Mouse (Mus musculus) mouse trophoblast stem cell (cell line): ENCODE data around the gene Polr1c.

Experiments
- in situ Hi-C, 2 experiments: fragments of 300-500 bp; cut with MseI, MboI; formaldehyde crosslinking; loops; 2 replicates in 1 of 2; 3 replicates in 1 of 2; pipeline ENCODE4 v1.15.1; 2025

Gene Polr1c

DNA sequence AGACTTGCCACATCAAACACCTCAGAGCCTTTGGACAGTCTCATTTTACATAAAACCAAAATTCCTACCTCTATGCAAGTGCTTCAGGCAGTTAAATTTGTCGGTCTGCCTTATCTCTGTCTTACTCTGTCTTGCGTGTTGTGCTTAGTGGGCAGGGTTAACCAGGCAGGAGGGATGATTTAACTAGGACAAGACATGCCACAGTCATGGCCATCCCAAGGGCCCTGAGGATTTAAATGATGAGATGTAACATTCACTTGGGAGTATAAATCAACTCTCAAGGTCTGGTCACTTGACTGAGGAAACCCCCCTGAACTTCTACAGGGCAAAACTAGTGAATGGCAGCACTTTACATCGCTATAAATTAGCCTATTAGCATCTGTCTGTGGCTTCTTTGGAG is 26.3 kb downstream of the Polr1c start:
- in situ Hi-C loops = no loop called here

DNA sequence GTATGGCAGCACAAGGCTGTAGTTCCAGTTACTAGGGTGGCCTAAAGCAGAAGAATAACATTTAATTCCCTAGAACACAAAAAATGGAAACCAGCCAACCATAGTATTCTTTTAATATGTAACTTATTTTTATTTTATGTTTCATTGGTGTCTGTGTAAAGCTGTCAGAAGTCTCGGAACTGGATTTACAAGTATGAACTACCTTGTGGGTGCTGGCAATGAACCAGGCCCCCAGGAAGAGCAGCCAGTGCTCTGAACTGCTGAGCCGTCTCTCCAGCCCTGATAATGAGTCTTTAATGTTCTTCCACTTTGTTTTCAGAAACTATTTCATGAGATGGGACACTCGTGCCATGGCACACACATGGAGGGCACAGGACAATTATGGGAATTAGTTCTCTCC is 37.3 kb downstream of the Polr1c start:
- in situ Hi-C loops = no loop called here

DNA sequence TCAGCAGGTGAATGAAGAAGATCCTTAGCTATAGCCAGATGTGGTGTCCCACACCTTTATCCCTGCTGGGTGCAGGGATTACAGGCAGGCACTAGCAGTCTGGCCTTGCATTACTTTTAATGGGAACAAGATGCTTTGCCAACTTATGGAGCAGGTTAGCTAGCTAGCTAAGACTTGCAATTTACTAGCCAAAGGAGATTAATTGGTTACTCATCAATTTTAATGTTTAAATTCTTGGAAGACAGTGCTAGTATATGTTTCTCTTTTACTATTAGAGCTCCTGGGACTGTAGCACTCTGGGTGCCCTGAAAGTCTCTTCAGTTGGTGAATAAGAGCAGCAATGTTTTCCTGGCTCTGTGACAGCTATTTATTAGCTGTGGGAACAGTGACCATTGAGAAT is 41.2 kb downstream of the Polr1c start:
- in situ Hi-C loops = no loop called here

DNA sequence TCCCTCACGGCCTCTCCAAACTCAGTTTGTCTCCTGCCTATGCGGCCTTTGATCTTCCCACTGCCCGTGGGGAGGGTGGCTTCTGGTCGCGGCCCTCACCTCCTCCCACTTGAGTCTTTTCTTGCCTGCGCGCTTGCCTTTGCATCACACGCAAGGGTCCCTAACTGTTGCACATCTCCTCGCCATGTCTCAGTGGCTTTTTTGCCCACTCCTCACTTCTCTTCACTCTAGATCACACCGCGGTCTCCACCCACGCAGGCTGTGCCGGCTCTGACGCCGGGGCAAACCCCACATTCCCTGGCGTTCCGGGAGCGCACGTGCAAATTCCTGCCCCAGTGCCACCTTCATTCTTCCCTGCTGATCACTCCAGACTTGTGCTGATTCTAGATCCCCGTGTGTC is 44.8 kb downstream of the Polr1c start:
- in situ Hi-C loops = no loop called here

DNA sequence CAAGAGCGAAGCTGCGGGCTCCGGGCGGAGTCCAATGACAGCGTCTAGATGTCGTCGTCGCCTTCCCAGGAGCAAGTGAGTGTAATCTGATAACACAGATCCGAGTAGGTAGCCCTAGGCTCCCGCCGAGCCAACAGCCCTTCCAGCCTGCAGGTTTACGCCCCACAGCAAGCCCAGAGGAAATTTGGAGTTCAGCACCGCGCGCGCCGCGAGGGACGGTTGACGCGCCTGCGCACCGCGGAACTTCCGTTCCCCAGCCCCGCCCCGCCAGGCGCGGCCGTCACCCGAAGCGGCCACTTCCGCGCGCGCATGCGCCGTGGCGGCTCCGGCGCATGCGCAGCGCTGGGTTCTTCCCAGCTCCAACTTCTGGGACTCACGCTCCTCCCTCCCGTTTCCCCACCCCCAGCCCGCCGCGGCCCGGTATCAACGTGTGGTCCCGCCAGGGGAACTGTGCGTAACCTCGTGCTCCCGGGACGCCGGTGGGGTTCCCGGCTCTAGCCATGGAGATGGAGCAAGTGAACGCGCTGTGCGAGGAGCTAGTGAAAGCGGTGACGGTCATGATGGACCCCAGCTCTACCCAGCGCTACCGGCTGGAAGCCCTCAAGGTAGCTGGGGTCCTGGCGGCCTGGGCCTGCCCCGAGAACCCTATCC is 45.3 kb downstream of the Polr1c start, which contains the start of the genes Polh and Xpo5:
Gene Polh, minus strand, starts transcription at position 225 of the 651 bp plus-strand sequence.
Gene Xpo5, plus strand, starts transcription at position 362 of the 651 bp plus-strand sequence.
- in situ Hi-C loops = no loop called here

DNA sequence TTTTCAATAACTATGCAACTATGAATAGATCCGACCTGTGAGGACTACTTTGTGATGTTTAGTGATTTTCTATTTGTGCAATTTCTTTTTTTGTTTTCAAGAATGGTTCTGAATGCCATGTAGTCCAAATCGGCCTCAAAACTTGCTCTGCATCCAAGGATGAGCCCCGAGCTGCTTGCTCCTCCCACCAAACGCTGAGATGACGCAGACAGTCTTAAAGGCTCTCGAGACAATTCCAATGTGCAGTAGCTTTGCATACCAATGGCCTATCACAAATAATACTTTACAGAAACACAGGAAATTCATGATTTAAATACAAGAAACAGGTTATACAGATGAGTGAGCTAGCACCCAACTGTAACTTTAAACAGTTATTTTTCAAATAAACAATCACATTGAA is 46.7 kb downstream of the Polr1c start:
- in situ Hi-C loops = no loop called here
